Mouse (Mus musculus): ENCODE data around the gene Runx1.

GRCm38 (mm10) chr16:92627262-92627661 is 198.7 kb downstream of the Runx1 start:
- TF ChIP-seq CTCF (IDR thresholded peaks at IDR 0.05; ENCODE audit: low read depth) (no peak), EP300 (IDR thresholded peaks at IDR 0.05; ENCODE audit: low read depth) (no peak)

All from liver, postnatal 0 days (tissue).